Mouse (Mus musculus): ENCODE data around the gene Yipf7. TPM values are rescaled to one million over a fixed set of nuclear protein-coding genes. Genes with fewer than 3 reads are reported as not detected.

Gene Yipf7
- polyA plus RNA-seq, 1 experiment from 2014 or later = not detected

GRCm38 (mm10) chr5:69489046-69489445 lies 53.4 kb downstream of the Yipf7 start:
- Histone ChIP-seq H3K4me2 (replicated peaks) (no peak overlapping the region), H3K36me3 (no peaks in the 10 kb centered on the region), H3K27ac (replicated peaks) (no peak overlapping the region), H3K9ac (no peak overlapping the region), H3K9me3 (replicated peaks) (no peaks in the 10 kb centered on the region), H3K4me1 (no peaks in the 10 kb centered on the region), H3K4me3 (replicated peaks) (no peak overlapping the region), H3K27me3 (no peaks in the 10 kb centered on the region)
- ATAC-seq (ENCODE audit: insufficient number of reproducible peaks, low FRiP score, low TSS enrichment, low read depth) = no peak

GRCm38 (mm10) chr5:69467520-69467919 lies 74.9 kb downstream of the Yipf7 start:
- Histone ChIP-seq H3K36me3 (no peaks in the 10 kb centered on the region), H3K27ac (replicated peaks) (no peak overlapping the region), H3K4me2 (replicated peaks) (no peak overlapping the region), H3K4me1 (no peaks in the 10 kb centered on the region), H3K4me3 (replicated peaks) (no peak overlapping the region), H3K27me3 (no peaks in the 10 kb centered on the region), H3K9ac (no peak overlapping the region), H3K9me3 (replicated peaks) (no peaks in the 10 kb centered on the region)
- ATAC-seq (ENCODE audit: insufficient number of reproducible peaks, low FRiP score, low TSS enrichment, low read depth) = no peak
- WGBS = 40% methylated on average over 1 of the region's 1 CpGs

Other genes starting within 250 kb of the Yipf7 start
- gene Kctd8, start 201.0 kb downstream of the Yipf7 start, polyA plus RNA-seq (2015; fragmentation: Nextera tagmentation; extraction: Ambion mirVana) = 1.4 and 2.9 TPM in 2 replicates
- gene Guf1, start 14.3 kb upstream of the Yipf7 start, polyA plus RNA-seq (2015; fragmentation: Nextera tagmentation; extraction: Ambion mirVana) = 47.6 and 57.1 TPM in 2 replicates
- gene Gnpda2, start 49.7 kb upstream of the Yipf7 start, polyA plus RNA-seq (2015; fragmentation: Nextera tagmentation; extraction: Ambion mirVana) = 49.1 and 53.6 TPM in 2 replicates

Measured in embryonic facial prominence, embryonic 15.5 days (tissue).